Mouse (Mus musculus) lung, embryonic 14.5 days (tissue): ENCODE data around the gene Grin2b. TPM values are rescaled to one million over a fixed set of nuclear protein-coding genes. Genes with fewer than 3 reads are reported as not detected.
A peak's percentile ranks its signal among the peaks of the same experiment; 100 is the strongest.

ENCODE experiments used
- ATAC-seq: fragments of 200-750 bp; cut with Nextera tagmentation; 2 replicates; pipeline ENCODE4 v1.8.0; 2017; ENCODE audit warnings: mild to moderate bottlenecking, moderate TSS enrichment, moderate library complexity; ENCODE audit not compliant: insufficient read depth
- DNase-seq: peaks from one replicate; pipeline ENCODE4 v3.0.0-alpha.2; 2015
- H3K27ac ChIP-seq: fragments of 300-500 bp; sonication (generic); 2 replicates; pipeline ENCODE4 v1.5.1; 2014; ENCODE audit warnings: low read depth, mild to moderate bottlenecking, moderate library complexity
- H3K27me3 ChIP-seq: fragments of 300-500 bp; sonication (generic); 2 replicates; pipeline ENCODE4 v1.6.1; 2014; ENCODE audit warnings: low read length, control low read depth; ENCODE audit not compliant: insufficient read depth
- H3K36me3 ChIP-seq: fragments of 300-500 bp; sonication (generic); 2 replicates; pipeline ENCODE4 v1.6.1; 2014; ENCODE audit warnings: control low read depth; ENCODE audit not compliant: insufficient read depth
- H3K4me1 ChIP-seq: fragments of 300-500 bp; sonication (generic); 2 replicates; pipeline ENCODE4 v1.6.1; 2014; ENCODE audit warnings: antibody characterized with exemption, control low read depth; ENCODE audit not compliant: insufficient read depth
- H3K4me2 ChIP-seq: fragments of 300-500 bp; sonication (generic); 2 replicates; pipeline ENCODE4 v1.6.1; 2014; ENCODE audit warnings: mild to moderate bottlenecking
- H3K4me3 ChIP-seq: fragments of 300-500 bp; sonication (generic); 2 replicates; pipeline ENCODE4 v1.5.1; 2014; ENCODE audit warnings: low read depth, low read length
- H3K9ac ChIP-seq: fragments of 300-500 bp; sonication (generic); 2 replicates; pipeline ENCODE4 v1.6.1; 2014
- H3K9me3 ChIP-seq: fragments of 300-500 bp; sonication (generic); 2 replicates; pipeline ENCODE4 v1.6.1; 2016; ENCODE audit warnings: low read depth, low read length, control low read depth
- CTCF ChIP-seq: IDR thresholded peaks from 2 replicates; pipeline ENCODE4 v1.5.1; 2016; ENCODE audit warnings: antibody characterized with exemption, low read depth
- WGBS: fragments of 180-500 bp; shearing (Covaris S2); extraction: QIAGEN DNeasy Blood & Tissue Kit; methylation state at CpG from one replicate; pipeline ENCODE4 v1.1.7; 2014; 5-methylcytosine and 5-hydroxymethylcytosine counted together
- polyA plus RNA-seq: library from polyadenylated mRNA; unstranded; fragments of >200 nt; fragmentation: Nextera tagmentation; extraction: Ambion mirVana; gene quantifications from 2 replicates; pipeline ENCODE4 v1.2.1, GENCODE M21; 2014

Gene Grin2b
- 0.47 and 0.82 TPM in 2 replicates for polyA plus RNA-seq

DNA sequence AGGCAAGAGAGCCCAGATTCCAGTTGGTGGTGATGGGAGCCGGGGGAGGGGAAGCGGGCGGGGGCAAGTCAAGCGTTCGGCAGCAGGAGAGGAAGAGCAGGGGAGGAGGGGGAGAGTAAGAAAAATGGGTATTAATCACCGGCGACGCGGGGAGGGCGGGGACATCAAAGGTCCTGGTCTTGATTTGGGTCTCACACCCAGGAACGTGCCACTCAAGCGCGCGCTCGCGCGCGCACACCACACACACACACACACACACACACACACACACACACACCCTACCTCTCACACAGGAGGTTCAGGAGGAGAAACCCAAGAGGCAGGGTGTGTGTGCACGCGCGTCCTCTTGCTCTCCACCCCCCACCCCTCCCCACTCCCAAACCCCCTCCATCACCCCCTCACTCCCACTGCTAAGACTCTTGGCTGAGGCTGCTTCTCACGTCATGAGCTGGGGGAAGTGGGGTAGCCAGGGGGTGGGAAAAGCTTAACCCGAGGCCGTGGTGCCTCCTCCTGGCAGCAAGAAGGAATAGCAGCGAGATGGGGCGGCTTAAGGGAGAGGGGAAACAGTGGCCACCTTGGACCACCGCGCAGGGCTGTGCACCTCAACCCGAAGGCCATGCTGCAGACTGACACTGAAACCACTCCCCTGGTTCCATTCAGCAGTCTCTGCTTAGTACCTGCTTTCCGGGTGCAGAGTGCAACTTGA is at the start of gene Grin2b:
TSS of gene Grin2b (minus strand) at position 321 of the 706 bp plus-strand sequence.
- Histone ChIP-seq H3K9ac (0 out of 2 replicates have a peak within 1 kb of the TSS, but pooled peaks have one; percentile 16), H3K9me3 (no peaks in the 10 kb centered on the region), H3K4me2 (peak within 1 kb of the TSS; percentile 78), H3K4me1 (no peaks in the 10 kb centered on the region), H3K36me3 (no peaks in the 10 kb centered on the region), H3K27me3 (peaks cover 30% of the 10 kb centered on the region), H3K4me3 (peak within 1 kb of the TSS; percentile 41), H3K27ac (no peak within 1 kb of the TSS)
- DNase-seq (peak; percentile 68), ATAC-seq (peak; percentile 84)
- TF ChIP-seq CTCF, result peak; percentile 75
- 2% methylated on average over 30 of the region's 30 CpGs for WGBS

GRCm38 (mm10) chr6:136221894-136222293 is 48.6 kb upstream of the Grin2b start:
- Histone ChIP-seq H3K4me2 (no peak overlapping the region), H3K9me3 (no peaks in the 10 kb centered on the region), H3K9ac (no peak overlapping the region), H3K36me3 (no peaks in the 10 kb centered on the region), H3K4me1 (no peaks in the 10 kb centered on the region), H3K4me3 (no peak overlapping the region), H3K27ac (no peak overlapping the region), H3K27me3 (no peaks in the 10 kb centered on the region)
- ATAC-seq, result no peak
- no peak for DNase-seq
- 80% methylated on average over 3 of the region's 3 CpGs for WGBS
- no peak for TF ChIP-seq CTCF

DNA sequence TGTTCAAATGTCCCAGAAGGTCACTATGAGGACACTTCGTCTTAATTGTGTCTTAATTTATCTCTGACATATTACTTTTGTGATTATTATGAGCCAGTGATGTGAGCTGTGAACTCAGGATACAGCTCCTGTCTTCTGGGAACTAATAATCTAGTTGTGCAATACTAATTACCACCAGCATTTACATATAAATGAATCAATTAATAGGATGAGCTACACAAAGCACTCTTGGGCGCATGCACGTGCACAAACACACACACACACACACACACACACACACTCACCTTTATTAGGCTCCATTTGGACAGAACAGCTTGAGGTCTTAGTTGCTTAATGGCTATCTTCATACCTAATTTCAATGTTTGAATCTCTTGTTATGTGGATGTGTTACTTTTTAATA is 37.1 kb upstream of the Grin2b start:
- no peak for ATAC-seq
- no peak for TF ChIP-seq CTCF
- Histone ChIP-seq H3K4me1 (no peaks in the 10 kb centered on the region), H3K4me3 (no peak overlapping the region), H3K27ac (no peak overlapping the region), H3K27me3 (no peaks in the 10 kb centered on the region), H3K36me3 (no peaks in the 10 kb centered on the region), H3K4me2 (no peak overlapping the region), H3K9me3 (no peaks in the 10 kb centered on the region), H3K9ac (no peak overlapping the region)
- no peak for DNase-seq
- WGBS, result 89% methylated on average over 3 of the region's 3 CpGs

GRCm38 (mm10) chr6:136199814-136200213 is 26.5 kb upstream of the Grin2b start:
- H3K36me3 ChIP-seq, result no peaks in the 10 kb centered on the region
- H3K4me3 ChIP-seq, result no peak overlapping the region
- no peak overlapping the region for H3K4me2 ChIP-seq
- ATAC-seq, result no peak
- no peak for DNase-seq
- no peak overlapping the region for H3K27ac ChIP-seq
- H3K27me3 ChIP-seq, result no peaks in the 10 kb centered on the region
- WGBS, result 75% methylated on average over 2 of the region's 2 CpGs
- H3K9me3 ChIP-seq, result no peaks in the 10 kb centered on the region
- no peak for TF ChIP-seq CTCF
- no peaks in the 10 kb centered on the region for H3K4me1 ChIP-seq
- H3K9ac ChIP-seq, result no peak overlapping the region

GRCm38 (mm10) chr6:136194616-136195015 is 21.3 kb upstream of the Grin2b start:
- Histone ChIP-seq H3K4me2 (no peak overlapping the region), H3K4me3 (no peak overlapping the region), H3K36me3 (no peaks in the 10 kb centered on the region), H3K9ac (no peak overlapping the region), H3K4me1 (no peaks in the 10 kb centered on the region), H3K27me3 (no peaks in the 10 kb centered on the region), H3K9me3 (no peaks in the 10 kb centered on the region), H3K27ac (no peak overlapping the region)
- ATAC-seq (no peak), DNase-seq (no peak)
- WGBS, result 76% methylated on average over 5 of the region's 5 CpGs
- no peak for TF ChIP-seq CTCF

DNA sequence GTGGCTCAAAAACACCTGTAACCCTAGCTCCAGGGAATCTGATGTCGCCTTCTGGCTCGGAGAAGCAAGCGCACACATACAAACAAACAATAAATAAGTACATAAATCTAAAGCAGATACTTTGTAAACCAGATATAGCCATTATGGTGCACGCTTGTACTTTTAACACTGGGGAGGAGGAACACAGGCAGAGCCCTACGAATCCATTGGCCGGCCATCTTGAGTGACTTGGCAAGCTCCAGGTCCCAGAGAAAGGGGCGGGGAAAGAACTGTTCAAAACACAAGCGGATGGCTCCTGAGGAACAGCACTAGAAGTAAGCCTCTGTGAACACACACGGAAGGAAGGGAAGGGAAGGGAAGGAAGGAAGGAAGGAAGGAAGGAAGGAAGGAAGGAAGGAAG is 4.8 kb upstream of the Grin2b start:
- 83% methylated on average over 8 of the region's 9 CpGs for WGBS
- DNase-seq, result no peak
- H3K9ac ChIP-seq, result no peak overlapping the region
- no peaks in the 10 kb centered on the region for H3K9me3 ChIP-seq
- H3K27ac ChIP-seq, result no peak overlapping the region
- no peaks in the 10 kb centered on the region for H3K4me1 ChIP-seq
- H3K4me2 ChIP-seq, result no peak overlapping the region
- H3K36me3 ChIP-seq, result no peaks in the 10 kb centered on the region
- TF ChIP-seq CTCF, result no peak
- no peak overlapping the region for H3K4me3 ChIP-seq
- no peak for ATAC-seq
- H3K27me3 ChIP-seq, result no peaks in the 10 kb centered on the region; the same call in 1 of the 2 replicates

DNA sequence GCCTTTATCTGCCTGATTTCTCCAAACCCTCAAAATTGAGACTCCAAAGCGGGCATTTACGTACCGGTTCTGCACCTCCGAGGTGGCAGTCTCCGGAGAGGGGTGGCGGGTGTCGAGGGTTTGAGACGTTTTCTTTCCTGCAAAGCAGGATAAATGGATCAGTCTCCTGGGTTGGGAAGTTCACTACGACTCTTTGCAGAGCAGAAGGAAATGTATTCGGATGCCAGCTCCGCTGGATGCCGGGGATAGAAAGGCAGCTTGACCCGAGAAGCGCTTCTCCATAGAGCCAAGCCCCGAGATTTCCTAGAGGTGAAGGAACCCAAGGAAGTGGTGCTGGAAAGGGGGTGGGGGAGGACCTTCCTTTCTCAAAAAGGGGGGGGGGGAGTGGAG is 515 bp downstream of the Grin2b start:
- ATAC-seq (0 out of 2 replicates have a peak, but pooled peaks have one; percentile 19), DNase-seq (peak; percentile 39)
- Histone ChIP-seq H3K36me3 (no peaks in the 10 kb centered on the region), H3K27ac (no peak overlapping the region), H3K9ac (no peak overlapping the region), H3K4me2 (peak overlapping the region; percentile 78), H3K27me3 (peaks cover 30% of the 10 kb centered on the region), H3K4me1 (no peaks in the 10 kb centered on the region), H3K4me3 (peak overlapping the region; percentile 41), H3K9me3 (no peaks in the 10 kb centered on the region)
- TF ChIP-seq CTCF, result no peak
- WGBS, result 1% methylated on average over 15 of the region's 15 CpGs
